Mouse (Mus musculus) lung, postnatal 4 days (tissue): ENCODE measurements at regions not wholly inside any gene's neighbourhood (a gene's known extent, or its start where the extent isn't known, plus 50 kb on each side); places are given as distances from the start of the nearest gene placed in this dataset.

Experiments used
- DNase-seq, 2 experiments: peaks; one replicate each; pipeline ENCODE4 v3.0.0; 2021

DNA sequence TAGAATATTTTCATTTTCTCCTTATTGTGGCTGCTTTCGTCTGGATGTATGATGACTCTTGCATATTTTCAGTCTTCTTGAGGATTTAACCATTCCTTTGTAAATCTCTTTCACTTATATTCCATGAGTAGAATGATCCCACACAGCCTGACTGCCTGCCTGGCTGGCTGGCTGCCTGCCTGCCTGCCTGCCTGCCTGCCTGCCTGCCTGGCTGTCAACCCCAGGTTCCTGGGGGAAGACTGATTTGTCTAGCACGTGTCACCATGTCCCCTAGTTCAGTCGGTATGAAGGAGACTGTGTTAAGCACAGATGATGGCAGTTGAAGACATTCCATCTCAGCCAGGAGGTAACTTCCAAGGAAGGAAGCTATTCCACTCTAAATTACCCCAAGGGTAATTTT is 370.8 kb downstream of the Nkx6-1 start:
- DNase-seq = no peak

GRCm38 (mm10) chr5:101288358-101288757 is 376.4 kb downstream of the Nkx6-1 start:
- DNase-seq = peak; percentile 27 to 37

- no peak for DNase-seq
These were observed 378.9 kb downstream of the Nkx6-1 start for GRCm38 (mm10) chr5:101285941-101286340.

DNA sequence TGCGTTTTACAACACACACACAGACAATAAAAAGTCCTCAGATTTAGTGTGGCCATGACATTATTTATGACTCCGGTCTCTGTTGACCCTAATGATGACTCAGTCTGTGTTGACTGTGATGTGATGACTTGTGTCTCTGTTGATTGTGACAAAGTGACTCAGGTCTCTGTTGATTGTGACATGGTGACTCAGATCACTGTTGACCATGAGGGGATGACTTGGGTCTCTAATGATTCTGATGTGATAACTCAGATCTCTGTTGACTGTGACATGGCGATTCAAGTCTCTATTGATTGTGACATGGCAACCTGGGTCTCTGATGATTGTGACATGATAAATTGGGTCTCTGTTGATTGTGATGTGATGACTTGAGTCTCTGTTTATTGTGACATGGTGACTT is 405.0 kb downstream of the Gpat3 start:
- no peak for DNase-seq

- no peak for DNase-seq
These were observed 397.1 kb downstream of the Gpat3 start for GRCm38 (mm10) chr5:101242651-101243050.

DNA sequence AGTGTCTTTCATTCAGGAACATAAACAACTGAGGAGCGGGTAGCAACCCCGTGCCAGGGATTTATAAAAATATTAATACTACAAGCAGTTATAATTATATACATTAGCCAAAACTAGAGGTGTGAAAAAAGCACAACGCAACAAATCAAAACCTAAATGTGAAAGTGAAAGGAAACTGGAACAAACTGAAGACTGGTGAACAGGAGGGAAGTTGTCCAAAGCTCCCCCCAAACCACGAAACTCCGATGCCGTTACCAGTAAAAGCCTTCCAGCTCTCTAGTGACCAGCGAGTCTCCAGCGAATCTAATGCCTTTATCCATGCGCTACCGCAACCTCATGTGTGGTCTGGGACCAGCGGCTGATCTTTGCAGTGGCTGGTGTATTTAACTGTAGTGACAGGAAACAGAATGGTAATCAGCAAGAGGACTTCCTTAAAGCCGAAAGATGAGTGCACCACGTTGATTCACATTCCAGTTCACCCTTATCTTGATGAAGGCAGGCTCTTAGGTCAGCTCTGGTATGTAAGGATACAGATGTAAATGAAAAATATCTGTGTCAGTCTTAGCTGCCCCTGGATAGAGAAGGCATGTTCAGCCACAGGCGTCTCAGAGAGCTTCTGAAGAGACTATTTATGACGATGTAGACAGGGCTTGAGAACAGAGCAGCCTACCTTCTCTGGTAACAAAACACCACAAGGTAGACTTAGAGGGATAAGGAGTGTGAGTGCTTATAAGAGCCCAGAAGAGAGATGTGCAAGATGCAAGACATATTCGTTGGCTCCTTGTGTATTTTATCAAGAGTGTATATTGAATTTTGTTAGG is 394.0 kb downstream of the Gpat3 start:
- peak; percentile 6 to 18 for DNase-seq

GRCm38 (mm10) chr5:101236163-101236693 is 390.7 kb downstream of the Gpat3 start:
- no peak for DNase-seq

DNA sequence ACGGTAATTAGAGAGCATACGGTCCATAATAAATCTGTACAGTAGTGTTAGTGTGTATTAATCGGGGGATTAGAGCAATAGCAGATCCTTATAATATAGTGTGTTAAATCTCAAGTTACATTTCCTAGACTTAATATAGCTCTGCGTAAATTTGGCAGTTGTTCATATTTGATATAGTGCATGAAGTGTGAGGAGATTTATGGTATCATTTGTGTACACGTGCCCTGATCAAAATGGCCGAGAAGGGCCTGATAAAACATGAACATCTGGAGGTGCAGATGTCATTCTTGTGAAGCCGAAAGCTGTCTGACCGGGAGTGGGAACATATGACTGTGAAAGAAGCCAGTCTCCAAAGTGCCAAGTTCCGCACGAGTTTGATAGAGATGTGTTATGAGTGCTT is 376.9 kb downstream of the Gpat3 start:
- DNase-seq = no peak

DNA sequence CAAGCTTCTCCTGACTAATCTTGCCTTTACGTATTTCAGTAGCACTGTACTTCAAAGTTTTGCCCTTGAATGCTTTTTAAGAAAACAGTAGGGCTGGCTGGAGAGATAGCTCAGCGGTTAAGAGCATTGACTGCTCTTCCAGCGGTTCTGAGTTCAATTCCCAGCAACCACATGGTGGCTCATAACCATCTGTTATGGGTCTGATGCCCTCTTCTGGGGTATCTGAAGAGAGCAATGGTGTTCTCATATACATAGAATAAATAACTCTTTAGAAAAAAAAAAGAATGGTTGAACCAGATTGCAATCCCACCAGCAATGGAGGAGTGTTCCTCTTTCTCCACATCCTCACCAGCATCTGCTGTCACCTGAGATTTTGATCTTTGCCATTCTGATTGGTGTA is 372.6 kb downstream of the Gpat3 start:
- DNase-seq = no peak

DNA sequence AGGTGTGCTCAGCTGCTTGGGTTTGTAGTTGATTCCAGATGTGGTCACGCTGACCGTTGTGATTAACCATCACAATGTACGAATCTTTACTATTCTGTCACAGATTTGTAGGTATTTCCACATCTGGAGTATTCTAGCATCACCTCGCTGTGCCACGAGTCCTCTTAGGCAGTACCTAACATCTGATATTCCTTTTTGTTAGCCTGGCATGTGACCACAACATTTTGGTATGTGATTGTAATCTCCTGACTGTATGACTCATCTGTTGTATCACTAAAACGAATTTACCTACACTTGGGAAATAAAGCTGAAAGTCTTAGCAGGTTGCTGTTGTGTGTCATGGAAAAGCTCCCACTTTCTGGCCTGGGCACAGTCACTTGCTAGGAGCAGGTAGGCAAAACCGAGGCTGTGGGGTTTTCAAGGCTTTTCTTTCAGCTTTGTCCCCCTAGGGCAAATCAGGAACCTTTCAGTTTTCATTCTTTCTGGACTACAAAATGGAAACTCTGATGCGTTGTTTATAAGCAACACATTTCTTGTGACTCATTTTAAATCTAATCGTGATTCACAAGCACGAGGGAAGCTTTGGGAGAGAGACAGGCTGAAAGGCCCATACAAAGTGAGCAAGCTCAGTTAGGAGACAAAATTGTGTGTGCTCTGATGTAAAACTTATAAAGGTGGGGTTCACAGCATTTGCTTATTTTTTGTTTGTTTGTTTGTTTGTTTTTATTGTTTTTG is 371.5 kb downstream of the Gpat3 start:
- no peak for DNase-seq

GRCm38 (mm10) chr5:101211974-101212373 is 366.5 kb downstream of the Gpat3 start:
- no peak for DNase-seq

GRCm38 (mm10) chr5:101208150-101208549 is 362.6 kb downstream of the Gpat3 start:
- no peak for DNase-seq

DNA sequence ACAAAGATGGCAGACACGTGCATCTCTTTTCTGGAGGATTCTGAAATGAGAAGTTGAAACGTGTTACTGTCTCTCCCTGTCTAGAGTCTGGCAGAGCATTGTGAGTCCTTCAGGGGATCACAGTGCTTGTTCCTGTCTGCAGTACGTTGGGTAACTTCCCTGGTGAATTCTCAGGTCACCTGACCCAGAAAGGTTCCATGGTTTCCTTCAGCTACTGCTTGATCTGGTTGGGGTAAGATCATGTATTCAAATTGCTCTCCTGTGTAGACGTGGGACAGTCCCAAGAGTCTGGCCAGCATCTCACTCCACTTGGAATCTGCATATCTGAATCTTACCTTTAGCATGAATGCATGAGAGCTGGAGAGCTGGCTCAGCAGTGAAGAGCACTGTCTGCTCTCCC is 350.0 kb downstream of the Gpat3 start:
- DNase-seq = no peak

GRCm38 (mm10) chr5:101190976-101191375 is 345.5 kb downstream of the Gpat3 start:
- no peak for DNase-seq

DNA sequence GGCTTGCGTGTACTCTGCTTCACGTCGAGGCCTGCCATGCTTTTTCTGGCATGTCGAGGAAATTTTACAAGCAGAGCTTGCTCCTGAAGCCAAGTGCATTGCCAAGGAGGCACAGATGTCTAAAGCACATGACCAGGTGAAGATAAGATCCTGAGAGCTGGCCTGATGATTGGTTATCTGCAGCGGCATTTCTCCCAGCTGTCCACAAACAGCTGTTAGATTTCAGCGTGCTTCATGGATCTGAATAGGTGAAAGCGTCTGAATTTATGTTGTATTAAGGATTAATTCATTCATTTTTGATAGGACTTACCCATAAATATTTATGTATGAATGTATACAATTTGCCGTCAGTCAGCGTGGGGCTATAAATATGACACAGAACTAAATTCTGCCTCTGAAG is 327.7 kb downstream of the Gpat3 start:
- DNase-seq = no peak

- DNase-seq = no peak
These were observed 327.3 kb downstream of the Gpat3 start for GRCm38 (mm10) chr5:101172782-101173181.

DNA sequence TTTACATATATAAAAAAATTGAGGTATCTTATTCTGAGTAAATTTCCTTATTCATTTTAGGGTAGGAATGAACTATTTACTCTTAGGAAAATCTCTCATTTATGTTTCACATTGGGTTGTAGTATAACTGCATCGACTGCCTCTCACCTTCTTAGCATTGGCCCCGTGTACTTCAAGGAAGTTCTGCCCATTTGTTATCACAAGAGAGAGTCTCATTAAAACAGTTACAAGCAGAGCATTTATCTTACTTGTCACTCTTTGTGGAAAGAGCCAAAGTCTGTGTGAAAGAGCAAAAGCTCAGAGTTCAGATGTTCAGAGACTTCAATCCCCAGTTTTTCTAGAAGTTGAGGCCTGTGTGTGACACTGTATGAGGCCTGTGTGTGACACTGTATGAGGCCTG is 323.6 kb downstream of the Gpat3 start:
- DNase-seq = no peak

GRCm38 (mm10) chr5:101163624-101164213 is 318.2 kb downstream of the Gpat3 start:
- DNase-seq = no peak

DNA sequence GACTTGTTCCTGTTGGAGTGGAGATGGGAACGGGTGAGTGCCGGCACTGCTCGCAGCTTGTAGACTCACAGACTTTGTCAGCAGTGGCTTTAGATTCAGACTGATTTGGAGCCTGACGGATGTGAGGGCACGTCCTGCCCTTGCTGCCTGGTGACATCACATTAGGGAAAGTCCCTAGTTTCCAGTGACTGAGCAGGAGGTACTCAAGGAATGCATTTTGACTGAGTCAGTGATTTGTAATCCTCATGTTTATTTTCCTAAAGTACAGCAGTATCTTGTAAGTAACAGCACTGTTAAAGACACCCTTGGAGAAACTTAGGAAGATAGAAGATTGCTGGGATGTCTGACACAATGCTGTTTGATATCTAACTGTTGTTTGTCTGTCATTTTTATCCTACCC is 317.6 kb downstream of the Gpat3 start:
- DNase-seq = no peak

GRCm38 (mm10) chr5:101157416-101157815 is 311.9 kb downstream of the Gpat3 start:
- no peak for DNase-seq

DNA sequence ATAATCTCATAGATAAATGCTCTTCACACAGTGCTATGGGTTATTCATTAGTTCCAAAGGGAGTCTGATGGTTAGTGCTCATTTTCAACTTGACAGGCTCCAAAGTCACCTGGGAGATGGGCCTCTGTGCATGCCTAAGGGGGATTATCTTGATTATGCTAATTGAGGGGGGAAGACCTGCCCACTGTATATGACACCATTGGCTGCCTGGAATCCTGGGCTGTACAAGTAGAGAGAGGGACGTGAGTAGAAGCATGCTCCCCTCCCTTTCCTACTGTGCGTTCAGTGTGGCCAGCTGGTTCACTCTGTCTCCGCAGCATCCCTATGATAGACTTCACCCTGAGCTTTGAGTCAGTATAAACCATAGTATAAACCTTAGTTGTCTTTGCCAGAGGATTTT is 300.8 kb downstream of the Gpat3 start:
- DNase-seq = no peak

- DNase-seq = no peak
These were observed 279.5 kb downstream of the Gpat3 start for GRCm38 (mm10) chr5:101124941-101125453.

GRCm38 (mm10) chr5:101122914-101123313 is 277.4 kb downstream of the Gpat3 start:
- no peak for DNase-seq
